Mouse (Mus musculus) ovary, postnatal 14 days (tissue): ENCODE measurements around the gene Robo4.

Experiments used
- DNase-seq: peaks from one replicate; pipeline ENCODE4 v3.0.0; 2022; ENCODE audit warnings: low spot score

Robo4 gene

DNA sequence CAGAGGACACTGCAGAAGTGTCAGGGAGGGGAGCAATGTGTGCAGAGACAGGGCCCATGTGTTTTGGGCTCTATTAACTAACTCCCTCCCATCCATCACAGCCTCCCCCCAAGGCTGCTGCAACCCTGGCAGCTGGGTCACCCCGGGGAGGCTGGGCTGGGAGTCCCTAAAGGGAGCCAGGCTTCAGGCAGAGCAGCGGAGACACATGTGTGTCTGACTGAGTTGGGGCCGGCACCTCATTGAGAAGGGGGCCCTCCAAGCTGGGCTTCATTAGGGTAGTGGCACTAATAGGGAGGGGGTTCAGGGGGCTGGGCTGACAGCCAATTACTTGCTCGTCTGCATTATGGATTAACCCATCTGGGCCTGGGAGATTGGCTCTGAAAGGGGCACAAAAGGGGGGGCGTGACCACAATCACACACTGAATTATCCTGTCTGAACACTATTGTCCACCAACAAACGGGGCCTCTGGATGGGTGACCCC lies 52.4 kb downstream of the Robo4 start:
- no peak for DNase-seq

GRCm38 (mm10) chr9:37454991-37455390 lies 53.3 kb downstream of the Robo4 start:
- no peak for DNase-seq

DNA sequence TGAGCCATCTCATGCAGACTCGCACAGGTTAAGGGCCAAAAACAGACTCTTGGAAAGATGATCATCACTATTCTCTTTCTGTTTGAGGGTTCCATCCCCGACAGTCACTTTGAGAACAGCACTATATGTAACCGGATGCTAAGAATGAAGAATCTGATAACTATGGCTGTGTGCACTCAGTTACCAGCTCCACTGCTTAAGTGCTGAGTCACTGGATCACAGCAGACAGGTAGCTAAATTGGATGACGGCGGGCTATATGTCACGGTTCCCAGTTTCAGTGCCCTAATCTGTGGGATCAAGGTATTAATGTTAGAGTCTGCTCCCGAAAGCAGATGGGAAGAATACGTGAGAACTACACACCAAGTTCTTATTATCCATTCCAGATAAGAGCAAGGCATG lies 54.2 kb downstream of the Robo4 start:
- DNase-seq, result no peak

DNA sequence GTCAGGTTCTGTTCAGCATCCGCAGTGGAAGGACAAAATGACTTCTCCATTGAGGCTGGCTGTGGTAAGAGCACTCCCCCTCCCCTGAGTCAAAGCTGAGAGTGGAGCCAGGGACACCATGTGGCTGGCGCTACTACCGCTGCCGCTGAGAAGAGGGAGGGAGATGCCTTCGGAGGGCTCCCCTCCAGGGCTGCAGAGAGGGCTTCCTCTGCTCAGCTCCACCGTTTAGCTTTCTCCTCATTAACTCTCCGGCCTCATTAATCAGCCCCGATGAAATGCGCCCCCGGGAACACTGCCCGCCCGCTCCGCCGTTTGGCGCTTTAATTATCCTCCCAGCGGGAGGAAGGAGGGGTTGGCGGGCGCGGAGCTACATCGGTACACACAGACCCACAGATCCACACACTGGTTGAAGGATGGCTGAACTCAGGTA lies 54.8 kb downstream of the Robo4 start:
- no peak for DNase-seq

GRCm38 (mm10) chr9:37457151-37457550 lies 55.5 kb downstream of the Robo4 start:
- no peak for DNase-seq

GRCm38 (mm10) chr9:37459665-37460042 lies 58.0 kb downstream of the Robo4 start:
- DNase-seq, result no peak

DNA sequence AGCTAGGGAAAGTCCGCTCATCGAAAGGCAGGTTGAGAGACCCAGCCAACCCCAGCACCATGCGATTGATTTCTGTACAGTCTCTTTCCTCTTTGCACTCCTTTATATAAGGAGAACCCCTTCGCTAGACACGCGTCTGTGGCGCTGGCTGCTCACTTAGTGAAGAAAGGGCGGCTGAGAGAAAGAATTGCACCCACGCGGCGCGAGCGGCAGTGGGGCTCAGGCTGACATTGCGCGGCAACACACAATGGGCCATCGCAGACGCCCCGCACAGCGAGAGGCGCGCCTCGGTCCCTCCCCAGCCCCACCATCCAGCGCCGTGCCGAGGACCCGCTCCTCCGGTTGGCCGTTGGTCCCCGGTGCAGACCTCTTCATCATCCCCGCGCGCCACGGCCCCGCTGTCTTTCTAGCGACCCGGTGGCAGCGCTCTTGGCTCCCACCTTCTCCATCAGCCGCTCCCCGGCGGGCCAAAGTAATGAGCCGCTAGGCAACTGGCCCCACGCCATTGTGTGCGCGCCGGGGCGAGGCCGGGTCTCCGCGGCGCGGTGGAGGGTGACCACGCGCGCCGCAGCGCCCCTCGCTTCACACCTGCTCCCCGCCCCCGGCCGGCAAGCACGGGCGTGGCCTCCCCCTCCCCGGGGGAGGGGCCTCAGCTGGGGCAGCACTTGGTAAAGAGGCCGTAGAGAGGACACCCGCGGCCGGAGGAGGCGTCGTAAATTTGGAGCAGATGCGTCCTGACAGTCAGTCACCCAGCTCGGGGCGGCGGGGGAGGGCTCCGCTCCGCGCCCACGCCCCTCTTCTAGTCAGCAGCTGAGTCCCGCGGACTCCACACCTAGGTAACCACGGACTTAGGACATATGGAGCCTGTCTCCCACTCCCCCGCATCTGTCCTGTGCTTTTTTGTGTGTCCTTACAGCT lies 58.6 kb downstream of the Robo4 start:
- peak; percentile 7 for DNase-seq

DNA sequence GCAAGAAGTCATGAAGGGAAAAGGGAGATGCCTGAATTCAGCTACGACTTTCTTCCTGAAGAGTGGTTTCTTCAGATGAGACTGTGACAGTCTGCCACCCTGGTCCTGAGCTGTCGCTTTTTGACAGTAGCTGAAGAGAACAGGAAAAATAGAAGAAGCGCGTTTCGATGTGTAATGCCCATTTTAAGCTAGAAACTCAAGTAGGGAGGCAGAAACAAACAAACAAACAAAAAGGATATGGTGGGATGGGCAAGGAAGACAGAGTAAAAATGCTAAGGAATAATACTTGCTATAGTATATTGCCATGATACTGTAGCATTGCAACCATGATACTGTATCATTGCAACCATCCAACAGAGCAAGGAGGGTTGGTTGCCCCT lies 59.3 kb downstream of the Robo4 start:
- DNase-seq, result no peak

DNA sequence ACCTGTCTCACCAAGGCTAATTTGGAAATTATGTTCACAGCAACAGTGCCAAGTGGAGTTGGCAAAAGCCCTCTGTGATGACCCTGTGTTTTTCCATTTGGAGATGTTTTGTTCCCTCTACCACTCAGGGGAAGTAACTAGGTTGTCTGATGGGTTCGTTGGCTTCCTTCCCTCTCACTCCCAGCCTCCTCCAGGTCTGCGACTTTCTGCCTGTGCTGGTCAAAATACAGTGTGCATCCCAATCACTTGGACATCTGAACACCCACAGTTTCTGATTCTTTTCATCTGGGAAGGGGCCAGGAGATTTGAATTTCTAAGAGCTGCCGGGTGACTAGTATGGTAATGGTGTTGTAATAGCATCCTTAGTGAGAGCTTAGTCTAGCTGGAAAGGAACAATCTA lies 59.9 kb downstream of the Robo4 start:
- no peak for DNase-seq

DNA sequence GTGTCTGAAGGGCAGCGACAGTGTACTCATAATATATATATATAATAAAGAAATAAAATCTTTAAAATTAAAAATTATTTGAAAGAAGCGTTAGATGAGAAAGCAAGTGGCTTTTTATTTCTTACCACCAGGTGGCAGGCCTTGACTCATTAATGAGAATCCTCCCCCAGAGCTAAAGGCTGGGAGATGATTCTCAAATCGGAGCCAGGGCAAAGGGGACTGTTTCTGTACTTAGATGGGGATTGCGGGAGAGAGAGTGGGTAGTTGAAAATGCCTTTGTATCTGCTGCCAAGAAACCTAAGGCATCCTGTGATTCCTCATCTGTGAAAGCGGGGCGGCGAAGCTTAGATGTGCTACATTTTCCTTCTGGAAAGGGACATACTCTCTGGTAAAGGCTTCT lies 61.1 kb downstream of the Robo4 start:
- DNase-seq, result peak; percentile 27
